Mouse (Mus musculus) C2C12 (cell line): ENCODE data around the gene Tln1.
A peak's percentile ranks its signal among the peaks of the same experiment; 100 is the strongest.

ENCODE experiments used
- CEBPB ChIP-seq: IDR thresholded peaks from one replicate; pipeline ENCODE4 v1.6.1; 2011; ENCODE audit warnings: low read depth, mild to moderate bottlenecking, control low read depth, moderate library complexity
- CTCF ChIP-seq: IDR thresholded peaks from one replicate; pipeline ENCODE4 v1.5.1; 2011; ENCODE audit not compliant: control insufficient read depth, insufficient read depth, insufficient read length
- FOSL1 ChIP-seq: IDR thresholded peaks from one replicate; pipeline ENCODE4 v1.8.0; 2011; ENCODE audit warnings: mild to moderate bottlenecking, low read length; ENCODE audit not compliant: poor library complexity, insufficient read depth, severe bottlenecking
- MAX ChIP-seq: IDR thresholded peaks from one replicate; pipeline ENCODE4 v1.6.1; 2011; ENCODE audit warnings: mild to moderate bottlenecking, control low read depth
- MYOD1 ChIP-seq: IDR thresholded peaks from one replicate; pipeline ENCODE4 v1.6.1; 2011; ENCODE audit warnings: low read depth; ENCODE audit not compliant: control insufficient read depth, insufficient read length
- MYOG ChIP-seq: IDR thresholded peaks from one replicate; pipeline ENCODE4 v1.6.1; 2011; ENCODE audit not compliant: control insufficient read depth, insufficient read length; ENCODE audit errors: extremely low read depth
- USF1 ChIP-seq: IDR thresholded peaks from one replicate; pipeline ENCODE4 v1.6.1; 2011; ENCODE audit warnings: low read depth, mild to moderate bottlenecking, control low read depth, moderate library complexity

DNA sequence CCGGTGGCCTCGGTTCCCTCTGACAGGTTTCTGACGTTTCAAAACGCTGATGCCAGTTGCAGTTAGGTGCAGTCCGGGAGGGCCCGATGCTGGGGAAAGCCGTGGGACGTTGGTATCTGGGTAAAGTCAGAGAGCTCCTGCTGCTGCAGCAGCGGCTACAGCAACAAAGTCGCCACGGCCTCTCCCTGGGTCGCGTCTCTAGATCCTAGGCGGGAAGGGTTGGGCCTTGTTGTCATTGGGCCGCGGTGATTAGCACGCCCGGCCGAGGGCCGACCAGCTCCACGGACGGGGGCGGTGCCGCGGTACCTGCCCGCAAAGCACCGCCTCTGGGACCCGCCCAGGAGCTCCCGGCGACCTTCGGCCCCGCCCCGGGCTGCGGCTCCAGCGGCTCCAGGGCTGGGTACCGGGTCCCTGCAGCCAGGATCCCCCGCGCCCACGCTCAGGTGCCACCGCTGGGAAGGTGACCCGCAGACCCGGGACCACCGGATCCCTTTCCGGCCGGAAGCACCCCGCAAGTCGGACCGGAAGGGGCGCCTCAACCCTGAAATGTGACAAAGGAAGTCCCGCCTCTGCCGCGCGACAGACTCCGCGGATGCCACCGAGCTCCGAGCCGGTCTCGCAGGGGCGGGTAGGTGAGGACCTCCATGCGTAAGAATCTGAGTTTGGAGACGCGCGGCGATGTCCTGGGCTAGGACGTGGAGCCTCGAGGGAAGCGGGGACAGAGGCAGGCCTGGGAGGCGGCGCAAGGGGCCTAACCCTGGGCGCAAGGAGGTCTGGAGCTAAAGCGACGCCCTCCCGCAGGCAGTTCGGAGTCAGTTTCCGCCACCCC lies 16.1 kb upstream of the Tln1 start, which contains the start of the genes Rgp1 and Gba2:
- no peak for TF ChIP-seq CTCF
- TF ChIP-seq MYOG, result no peak
- peak; percentile 28 for TF ChIP-seq MAX
- TF ChIP-seq CEBPB, result no peak
- TF ChIP-seq USF1, result no peak
- no peak for TF ChIP-seq FOSL1
- no peak for TF ChIP-seq MYOD1
